Mouse (Mus musculus) right cerebral cortex, adult 18-20 months (tissue): ENCODE measurements around the gene Rorb.
A peak's percentile ranks its signal among the peaks of the same experiment; 100 is the strongest.

Source experiments
- DNase-seq: peaks from one replicate; pipeline ENCODE4 v3.0.0; 2022; ENCODE audit warnings: mixed read lengths

The Rorb gene

GRCm38 (mm10) chr19:19110793-19111427 is at the start of gene Rorb:
Gene Rorb (minus strand): TSS chr19:19111196.
- DNase-seq: peak; percentile 90

- no peak for DNase-seq
These were observed 37.9 kb upstream of the Rorb start for GRCm38 (mm10) chr19:19148847-19149246.

GRCm38 (mm10) chr19:19144447-19144846 is 33.5 kb upstream of the Rorb start:
- no peak for DNase-seq

GRCm38 (mm10) chr19:19136856-19137255 is 25.9 kb upstream of the Rorb start:
- no peak for DNase-seq

GRCm38 (mm10) chr19:19135838-19136237 is 24.8 kb upstream of the Rorb start:
- no peak for DNase-seq

- no peak for DNase-seq
These were observed 11.3 kb upstream of the Rorb start for GRCm38 (mm10) chr19:19122324-19122723.

GRCm38 (mm10) chr19:19112180-19112579 is 1.2 kb upstream of the Rorb start:
- no peak for DNase-seq

- DNase-seq: no peak
These were observed 603 bp upstream of the Rorb start for GRCm38 (mm10) chr19:19111428-19112170.

GRCm38 (mm10) chr19:19110011-19110768 is 806 bp downstream of the Rorb start:
- DNase-seq: peak; percentile 45

GRCm38 (mm10) chr19:19108596-19109381 is 2.2 kb downstream of the Rorb start:
- DNase-seq: peak; percentile 41

- no peak for DNase-seq
These were observed 6.4 kb downstream of the Rorb start for GRCm38 (mm10) chr19:19104581-19104980.

- no peak for DNase-seq
These were observed 13.8 kb downstream of the Rorb start for GRCm38 (mm10) chr19:19097149-19097548.

GRCm38 (mm10) chr19:19089427-19089826 is 21.6 kb downstream of the Rorb start:
- no peak for DNase-seq

- no peak for DNase-seq
These were observed 33.1 kb downstream of the Rorb start for GRCm38 (mm10) chr19:19077880-19078279.

GRCm38 (mm10) chr19:19074756-19075155 is 36.2 kb downstream of the Rorb start:
- DNase-seq: no peak

GRCm38 (mm10) chr19:19058710-19059398 is 52.1 kb downstream of the Rorb start:
- no peak for DNase-seq

- no peak for DNase-seq
These were observed 52.8 kb downstream of the Rorb start for GRCm38 (mm10) chr19:19058201-19058600.

GRCm38 (mm10) chr19:19043138-19043537 is 67.9 kb downstream of the Rorb start:
- DNase-seq: no peak

GRCm38 (mm10) chr19:19040800-19041199 is 70.2 kb downstream of the Rorb start:
- DNase-seq: no peak

- DNase-seq: no peak
These were observed 76.3 kb downstream of the Rorb start for GRCm38 (mm10) chr19:19034482-19035315.

GRCm38 (mm10) chr19:19033974-19034373 is 77.0 kb downstream of the Rorb start:
- no peak for DNase-seq
